Mouse (Mus musculus) C2C12 (cell line): Measurements from ENCODE around the gene Boc. TPM values are rescaled to one million over a fixed set of nuclear protein-coding genes. Genes with fewer than 3 reads are reported as not detected.
"Not testable (repeated sequence)": the region's sequence is repeated elsewhere in the genome, so short reads cannot be mapped to it uniquely, and the experiment has no call there.

Experiments
- H3K27me3 ChIP-seq: one replicate; pipeline ENCODE4 v1.6.1; 2011; ENCODE audit not compliant: control insufficient read depth, insufficient read depth, insufficient read length
- H3K36me3 ChIP-seq: one replicate; pipeline ENCODE4 v1.6.1; 2011; ENCODE audit not compliant: control insufficient read depth, insufficient read depth
- H3K4me3 ChIP-seq: one replicate; pipeline ENCODE4 v1.5.1; 2011; ENCODE audit warnings: mild to moderate bottlenecking, control low read depth; ENCODE audit not compliant: poor library complexity, insufficient read depth, severe bottlenecking
- H3K79me2 ChIP-seq: one replicate; pipeline ENCODE4 v1.6.1; 2011; ENCODE audit not compliant: control insufficient read depth, insufficient read depth
- H3K79me3 ChIP-seq: one replicate; pipeline ENCODE4 v1.6.1; 2011; ENCODE audit warnings: low read depth, control low read depth
- H3ac ChIP-seq: one replicate; pipeline ENCODE3; 2011; ENCODE audit warnings: low read depth; ENCODE audit not compliant: control insufficient read depth, insufficient read length
- CEBPB ChIP-seq: IDR thresholded peaks from one replicate; pipeline ENCODE4 v1.6.1; 2011; ENCODE audit warnings: low read depth, mild to moderate bottlenecking, control low read depth, moderate library complexity
- CTCF ChIP-seq: IDR thresholded peaks from one replicate; pipeline ENCODE4 v1.5.1; 2011; ENCODE audit not compliant: control insufficient read depth, insufficient read depth, insufficient read length
- FOSL1 ChIP-seq: IDR thresholded peaks from one replicate; pipeline ENCODE4 v1.8.0; 2011; ENCODE audit warnings: mild to moderate bottlenecking, low read length; ENCODE audit not compliant: poor library complexity, insufficient read depth, severe bottlenecking
- MAX ChIP-seq: IDR thresholded peaks from one replicate; pipeline ENCODE4 v1.6.1; 2011; ENCODE audit warnings: mild to moderate bottlenecking, control low read depth
- MYOD1 ChIP-seq: IDR thresholded peaks from one replicate; pipeline ENCODE4 v1.6.1; 2011; ENCODE audit warnings: low read depth; ENCODE audit not compliant: control insufficient read depth, insufficient read length
- MYOG ChIP-seq: IDR thresholded peaks from one replicate; pipeline ENCODE4 v1.6.1; 2011; ENCODE audit not compliant: control insufficient read depth, insufficient read length; ENCODE audit errors: extremely low read depth
- USF1 ChIP-seq: IDR thresholded peaks from one replicate; pipeline ENCODE4 v1.6.1; 2011; ENCODE audit warnings: low read depth, mild to moderate bottlenecking, control low read depth, moderate library complexity
- polyA plus RNA-seq: library from polyadenylated mRNA; unstranded; fragments of >200 nt; fragmentation: generic; extraction: Trizol; gene quantifications from one replicate; pipeline ENCODE4 v1.2.1, GENCODE M21; 2012; ENCODE audit warnings: missing spikeins

Gene Boc
- polyA plus RNA-seq, 1 experiment = 4.4 TPM

DNA sequence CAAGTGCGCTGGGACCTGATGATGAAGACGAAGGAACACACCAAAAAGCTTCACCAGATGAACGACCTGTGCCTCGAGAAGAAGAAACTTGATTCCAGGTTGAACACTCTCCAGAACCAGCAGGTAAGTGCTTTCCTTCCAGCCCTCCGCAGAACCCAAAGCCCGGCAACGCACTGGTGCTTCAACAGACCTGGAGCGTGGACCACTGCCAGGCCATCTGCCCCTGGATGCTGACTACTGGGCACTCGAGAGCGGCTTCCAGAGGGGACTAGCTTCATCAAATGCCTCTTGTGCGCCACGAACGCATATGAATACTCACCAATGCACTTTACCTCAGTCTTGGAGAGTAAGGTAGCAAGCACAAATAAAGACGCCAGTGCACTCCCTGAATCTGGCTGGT lies 78.8 kb downstream of the Boc start:
- TF ChIP-seq USF1 (no peak), MYOG (no peak), FOSL1 (no peak), MAX (no peak), MYOD1 (no peak)
- H3K27me3 ChIP-seq = no peaks in the 10 kb centered on the region
- no peak overlapping the region for H3ac ChIP-seq
- H3K79me3 ChIP-seq = no peaks in the 10 kb centered on the region
- no peaks in the 10 kb centered on the region for H3K36me3 ChIP-seq
- H3K79me2 ChIP-seq = no peaks in the 10 kb centered on the region
- H3K4me3 ChIP-seq = no peak overlapping the region

DNA sequence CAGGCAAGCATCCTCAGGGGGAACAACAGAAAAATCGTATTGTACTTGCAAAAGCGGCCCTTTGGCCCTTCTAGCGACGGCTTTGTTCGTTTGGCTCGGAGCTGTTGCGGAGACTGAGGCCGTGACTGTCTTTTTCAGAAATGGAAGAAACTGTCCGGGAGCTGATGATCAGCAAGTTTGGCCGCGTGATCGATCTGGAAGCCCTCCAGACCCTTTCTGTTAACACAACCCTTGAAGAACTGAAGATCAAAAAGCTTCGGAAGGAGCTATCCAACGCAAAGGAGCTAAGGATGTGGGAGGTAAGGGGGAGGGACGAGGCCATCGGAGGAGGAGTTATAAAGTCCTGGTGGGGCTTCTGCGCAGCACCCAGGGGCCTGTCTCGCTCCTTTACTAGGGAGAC lies 79.9 kb downstream of the Boc start:
- Histone ChIP-seq H3ac (no peak overlapping the region), H3K36me3 (no peaks in the 10 kb centered on the region), H3K79me3 (no peaks in the 10 kb centered on the region), H3K79me2 (no peaks in the 10 kb centered on the region), H3K4me3 (no peak overlapping the region), H3K27me3 (no peaks in the 10 kb centered on the region)
- TF ChIP-seq USF1 (no peak), FOSL1 (no peak), CTCF (no peak), MYOG (no peak)

DNA sequence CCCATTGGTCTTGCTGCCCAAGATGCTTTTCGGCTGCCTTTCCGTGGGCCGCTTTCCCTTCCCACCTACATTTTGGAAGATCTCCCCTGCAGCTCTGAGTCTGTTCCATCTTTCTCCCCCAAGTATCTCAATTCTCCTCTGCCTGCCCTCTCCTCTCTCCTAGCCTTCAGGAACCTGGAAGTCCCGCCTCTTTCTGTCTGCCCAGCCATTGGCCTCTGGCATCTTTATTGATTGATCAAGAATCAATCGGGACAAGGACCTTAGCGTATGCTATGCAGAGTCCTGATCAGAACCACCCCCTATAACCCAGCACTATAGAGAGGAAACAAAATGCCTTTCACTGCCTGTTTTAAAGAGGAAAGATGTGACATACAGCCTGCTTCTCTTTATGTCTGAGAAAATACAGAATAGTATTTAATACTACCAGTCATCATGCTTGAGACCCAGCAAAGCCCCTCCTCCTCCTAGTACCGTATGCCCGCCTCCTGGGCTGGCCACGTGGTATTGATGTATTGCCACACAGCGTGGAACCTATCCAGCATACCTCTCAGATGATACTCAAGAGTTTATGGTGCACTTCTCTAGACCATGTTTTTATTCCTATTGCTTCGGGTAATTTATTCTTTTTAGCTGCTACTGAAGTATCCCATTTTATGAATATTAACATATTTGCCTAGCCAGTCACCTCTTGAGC lies 82.9 kb downstream of the Boc start:
- no peaks in the 10 kb centered on the region for H3K79me2 ChIP-seq
- H3K27me3 ChIP-seq = no peaks in the 10 kb centered on the region
- H3K4me3 ChIP-seq = no peak overlapping the region
- no peaks in the 10 kb centered on the region for H3K36me3 ChIP-seq
- TF ChIP-seq MAX = no peak
- TF ChIP-seq CTCF = no peak
- TF ChIP-seq FOSL1 = no peak
- no peak for TF ChIP-seq USF1
- no peak for TF ChIP-seq MYOD1
- TF ChIP-seq MYOG = no peak
- TF ChIP-seq CEBPB = no peak
- H3K79me3 ChIP-seq = no peaks in the 10 kb centered on the region
- no peak overlapping the region for H3ac ChIP-seq

DNA sequence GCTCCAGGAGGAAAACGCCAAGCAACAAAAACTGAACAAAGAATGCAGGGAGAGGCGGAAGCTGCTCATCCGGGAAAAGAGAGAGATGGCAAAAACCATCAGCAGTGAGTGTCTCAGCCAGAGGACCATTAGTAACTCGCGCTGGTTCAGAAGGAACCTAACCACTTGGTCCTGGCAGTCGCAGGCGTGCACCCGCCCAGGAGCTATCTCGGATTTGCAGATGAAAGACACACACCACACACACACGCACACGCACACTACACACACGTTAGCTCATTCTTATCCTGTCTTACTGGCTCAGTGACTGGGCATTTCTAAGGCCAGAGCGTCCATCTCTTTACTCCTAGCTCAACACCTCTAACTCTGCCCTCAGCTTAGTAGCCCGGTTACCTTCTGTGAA lies 83.4 kb downstream of the Boc start:
- H3K27me3 ChIP-seq = no peaks in the 10 kb centered on the region
- H3K79me2 ChIP-seq = no peaks in the 10 kb centered on the region
- H3ac ChIP-seq = no peak overlapping the region
- H3K36me3 ChIP-seq = no peaks in the 10 kb centered on the region
- H3K4me3 ChIP-seq = no peak overlapping the region
- no peaks in the 10 kb centered on the region for H3K79me3 ChIP-seq
- no peak for TF ChIP-seq USF1

DNA sequence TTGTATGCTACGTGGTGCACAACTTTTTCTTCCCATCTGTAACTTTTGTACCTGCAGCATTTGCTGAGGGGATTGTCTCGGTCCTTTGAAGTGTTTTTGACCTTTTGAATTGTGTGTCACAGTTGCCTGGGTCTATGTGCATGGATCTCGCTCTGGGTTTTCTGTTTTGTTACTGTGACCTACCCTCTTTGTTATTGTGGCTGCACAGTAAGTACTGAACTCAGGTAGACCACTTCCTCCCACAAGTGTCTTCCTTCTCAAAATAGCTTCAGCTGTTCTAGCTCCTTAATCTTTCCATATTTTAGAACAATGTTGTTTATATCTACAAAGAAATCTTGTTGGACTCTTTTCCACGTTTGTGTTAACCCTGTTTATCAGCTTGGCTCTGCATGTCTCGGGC lies 97.8 kb downstream of the Boc start:
- Histone ChIP-seq H3K79me3 (no peaks in the 10 kb centered on the region), H3K36me3 (no peaks in the 10 kb centered on the region), H3ac (no peak overlapping the region), H3K27me3 (no peaks in the 10 kb centered on the region), H3K79me2 (no peaks in the 10 kb centered on the region), H3K4me3 (no peak overlapping the region)
- TF ChIP-seq FOSL1 = no peak
- TF ChIP-seq CTCF = no peak
- no peak for TF ChIP-seq MYOG
- no peak for TF ChIP-seq MAX
- no peak for TF ChIP-seq MYOD1
- TF ChIP-seq CEBPB = no peak

DNA sequence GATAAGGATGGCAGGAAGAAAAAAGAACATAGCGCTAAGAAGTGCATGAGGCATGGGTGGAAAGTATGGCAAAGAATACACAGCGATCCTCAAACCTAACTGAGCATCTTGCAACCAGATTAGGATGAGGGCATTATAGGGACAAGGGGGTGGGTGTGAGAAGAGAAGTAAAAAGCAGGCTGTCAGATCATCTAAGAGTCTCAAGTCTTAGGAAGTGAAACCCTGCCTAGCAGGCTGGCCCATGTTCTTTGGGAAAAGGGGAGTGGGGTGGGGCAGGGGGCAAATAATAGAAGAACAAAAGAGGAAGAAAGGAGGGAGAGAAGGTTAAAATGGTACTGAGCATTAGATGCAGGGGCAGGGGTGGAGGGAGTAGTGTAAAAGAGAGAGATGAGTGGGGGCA lies 99.9 kb downstream of the Boc start:
- Histone ChIP-seq H3K27me3 (no peaks in the 10 kb centered on the region), H3K36me3 (no peaks in the 10 kb centered on the region), H3K4me3 (no peak overlapping the region), H3ac (no peak overlapping the region), H3K79me3 (no peaks in the 10 kb centered on the region), H3K79me2 (no peaks in the 10 kb centered on the region)
- TF ChIP-seq FOSL1 = no peak
- TF ChIP-seq MYOD1 = no peak
- no peak for TF ChIP-seq MAX
- no peak for TF ChIP-seq CTCF
- no peak for TF ChIP-seq CEBPB
- TF ChIP-seq MYOG = no peak
- no peak for TF ChIP-seq USF1

DNA sequence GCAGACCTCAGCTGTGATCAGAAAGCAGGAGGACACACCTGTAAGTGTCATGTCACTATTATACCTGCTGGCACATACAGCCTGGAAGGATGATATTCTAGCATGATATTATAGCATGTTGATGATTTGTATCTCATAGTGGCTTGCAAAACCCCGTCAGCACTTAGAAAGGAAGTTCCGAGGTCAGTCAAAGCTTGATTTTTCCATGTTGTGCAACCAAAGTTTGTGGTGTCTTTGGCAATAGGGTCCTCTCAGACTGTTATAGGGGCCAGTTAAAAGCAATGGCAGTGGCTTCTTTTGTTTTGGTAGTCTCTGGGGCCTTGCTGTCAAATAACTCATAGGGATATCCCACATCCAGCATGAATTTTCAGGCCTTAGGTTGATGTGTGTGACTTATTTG lies 100.8 kb downstream of the Boc start:
- TF ChIP-seq MYOG = no peak
- no peak for TF ChIP-seq MYOD1
- no peak for TF ChIP-seq USF1
- no peak for TF ChIP-seq MAX
- TF ChIP-seq CTCF = no peak
- no peak for TF ChIP-seq FOSL1
- no peak for TF ChIP-seq CEBPB
- Histone ChIP-seq H3K27me3 (no peaks in the 10 kb centered on the region), H3K4me3 (no peak overlapping the region), H3K79me2 (no peaks in the 10 kb centered on the region), H3K36me3 (no peaks in the 10 kb centered on the region), H3K79me3 (no peaks in the 10 kb centered on the region), H3ac (no peak overlapping the region)

DNA sequence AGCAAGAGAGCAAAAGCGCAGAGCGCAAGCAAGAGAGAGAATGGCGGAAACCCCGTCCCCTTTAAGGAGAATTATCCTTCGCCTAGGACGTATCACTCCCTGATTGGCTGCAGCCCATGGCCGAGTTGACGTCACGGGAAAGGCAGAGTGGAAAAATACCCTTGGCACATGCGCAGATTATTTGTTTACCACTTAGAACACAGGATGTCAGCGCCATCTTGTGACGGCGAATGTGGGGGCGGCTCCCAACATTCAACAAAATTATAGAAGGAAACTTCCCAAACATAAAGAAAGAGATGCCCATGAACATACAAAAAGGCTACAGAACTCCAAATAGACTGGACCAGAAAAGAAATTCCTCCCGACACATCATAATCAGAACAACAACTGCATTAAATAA lies 116.8 kb downstream of the Boc start:
- not testable (repeated sequence) for H3K79me3 ChIP-seq, H3K79me2 ChIP-seq, H3K27me3 ChIP-seq, H3K36me3 ChIP-seq, H3K4me3 ChIP-seq, H3ac ChIP-seq
